29 mouse cellular contexts compared by ENCODE assay signal in genomic region chr6:77324327-77324726, GRCm38 (mm10).
DNase-seq lines count a peak whose midpoint lies in the region; ATAC-seq lines count a peak whose summit lies in the region.
"Had no signal": no experiment of that assay in that cellular context is flagged by ENCODE, and none has a peak within 500 bp of the region (broad histone marks: within the 10 kb centered on the region; RNA-seq: fewer than 3 reads in every experiment).

No protein-coding gene starts in this region.

- H3K9me3 ChIP-seq in midbrain, embryonic 14.5 days (ENCODE audit: control insufficient read depth, low read length) = no peaks in the 10 kb centered on the region
- H3K9me3 ChIP-seq in midbrain, embryonic 13.5 days = no peaks in the 10 kb centered on the region
- H3K9me3 ChIP-seq: embryonic facial prominence, embryonic 13.5 days; embryonic facial prominence, embryonic 15.5 days; forebrain, embryonic 10.5 days; forebrain, embryonic 12.5 days; G1E had no signal

- ATAC-seq in frontal cortex, adult (ENCODE audit: low TSS enrichment) = peak; percentile 81
- no peak for ATAC-seq in midbrain, embryonic 14.5 days (ENCODE audit: low FRiP score, low TSS enrichment)
- ATAC-seq in midbrain, embryonic 13.5 days = no peak
- ATAC-seq: activated CD4-positive, CD25-positive, alpha-beta regulatory T cell, adult 4 months; CD4-positive, CD25-positive, alpha-beta regulatory T cell, adult 4 months; forebrain, embryonic 14.5 days; forebrain, embryonic 16.5 days; Patski had no signal

- DNase-seq in frontal cortex, postnatal 25 days (ENCODE audit: low spot score in 2 of 2) = no peak
- DNase-seq in midbrain, embryonic 14.5 days = no peak
- peak; percentile 47 for DNase-seq in brain, adult 2 months (ENCODE audit: low read depth, low spot score)
- DNase-seq in lung, postnatal 25 days (ENCODE audit: low spot score) = no peak
- DNase-seq: adrenal gland, adult 8-10 months; adrenal gland, postnatal 14 days; adrenal gland, postnatal 36 days; B cell, adult 2 months; cerebellum, adult 11 months; cerebellum, adult 18-20 months; cerebellum, adult 8-10 months; cerebellum, adult 9-11 months; cerebellum, postnatal 14 days; cerebellum, postnatal 36 days; embryo, embryonic 11 days had no signal

- H3K36me3 ChIP-seq in midbrain, embryonic 14.5 days (ENCODE audit: control insufficient read depth, insufficient read depth, low read length) = no peaks in the 10 kb centered on the region
- H3K36me3 ChIP-seq in midbrain, embryonic 13.5 days = no peaks in the 10 kb centered on the region
- H3K36me3 ChIP-seq: embryonic facial prominence, embryonic 13.5 days; embryonic facial prominence, embryonic 15.5 days; forebrain, embryonic 10.5 days; forebrain, embryonic 12.5 days; G1E had no signal

- H3K27ac ChIP-seq in midbrain, embryonic 14.5 days (replicated peaks; ENCODE audit: low read depth, low read length) = 0 out of 2 replicates have a peak overlapping the region, but pooled peaks have one; percentile 20
- H3K27ac ChIP-seq in midbrain, embryonic 13.5 days = no peak overlapping the region
- H3K27ac ChIP-seq: embryonic facial prominence, embryonic 13.5 days; embryonic facial prominence, embryonic 15.5 days; forebrain, embryonic 10.5 days; forebrain, embryonic 12.5 days had no signal

- WGBS in midbrain, embryonic 14.5 days = 93% methylated on average over 1 of the region's 1 CpGs
- WGBS in midbrain, embryonic 13.5 days = 83% methylated on average over 1 of the region's 1 CpGs

- H3K9ac ChIP-seq in midbrain, embryonic 14.5 days (replicated peaks; ENCODE audit: low read length) = no peak overlapping the region
- no peak overlapping the region for H3K9ac ChIP-seq in midbrain, embryonic 13.5 days (replicated peaks)
- H3K9ac ChIP-seq: embryonic facial prominence, embryonic 13.5 days; embryonic facial prominence, embryonic 15.5 days; forebrain, embryonic 12.5 days had no signal

- H3K27me3 ChIP-seq in midbrain, embryonic 14.5 days (ENCODE audit: control insufficient read depth, insufficient read depth, low read length) = no peaks in the 10 kb centered on the region
- H3K27me3 ChIP-seq in midbrain, embryonic 13.5 days = no peaks in the 10 kb centered on the region
- H3K27me3 ChIP-seq: CH12.LX; embryonic facial prominence, embryonic 13.5 days; embryonic facial prominence, embryonic 15.5 days; forebrain, embryonic 12.5 days; Patski had no signal

- H3K4me1 ChIP-seq in midbrain, embryonic 14.5 days (ENCODE audit: control insufficient read depth, insufficient read depth, low read length) = no peaks in the 10 kb centered on the region
- H3K4me1 ChIP-seq in midbrain, embryonic 13.5 days (replicated peaks) = no peaks in the 10 kb centered on the region
- H3K4me1 ChIP-seq: embryonic facial prominence, embryonic 13.5 days; embryonic facial prominence, embryonic 15.5 days; forebrain, embryonic 10.5 days; forebrain, embryonic 12.5 days had no signal

- no peak overlapping the region for H3K4me3 ChIP-seq in midbrain, embryonic 14.5 days (replicated peaks; ENCODE audit: low read depth, low read length)
- H3K4me3 ChIP-seq in midbrain, embryonic 13.5 days (replicated peaks) = no peak overlapping the region
- H3K4me3 ChIP-seq: embryonic facial prominence, embryonic 13.5 days; embryonic facial prominence, embryonic 15.5 days; erythroblast, embryonic 14.5 days; forebrain, embryonic 10.5 days; forebrain, embryonic 12.5 days had no signal

- H3K4me2 ChIP-seq in midbrain, embryonic 14.5 days (ENCODE audit: low read length) = no peak overlapping the region
- H3K4me2 ChIP-seq in midbrain, embryonic 13.5 days (replicated peaks) = no peak overlapping the region
- H3K4me2 ChIP-seq: embryonic facial prominence, embryonic 13.5 days; embryonic facial prominence, embryonic 15.5 days; forebrain, embryonic 12.5 days had no signal
